Mouse (Mus musculus): ENCODE measurements around the gene Tnf. TPM values are rescaled to one million over a fixed set of nuclear protein-coding genes. Genes with fewer than 3 reads are reported as not detected.

Gene Tnf
- polyA plus RNA-seq, 1 experiment from 2014 or later: 0.95 TPM

- 82% methylated on average over 5 of the region's 5 CpGs for WGBS
- Histone ChIP-seq H3K9ac (replicated peaks; ENCODE audit: low read depth) (no peak overlapping the region), H3K36me3 (ENCODE audit: insufficient read depth, low read length) (no peaks in the 10 kb centered on the region), H3K27ac (ENCODE audit: low read length) (no peak overlapping the region), H3K27me3 (replicated peaks; ENCODE audit: insufficient read depth, low read length) (no peaks in the 10 kb centered on the region), H3K9me3 (ENCODE audit: low read length) (no peaks in the 10 kb centered on the region), H3K4me1 (ENCODE audit: insufficient read depth, low read depth, low read length) (no peaks in the 10 kb centered on the region), H3K4me2 (replicated peaks; ENCODE audit: low read depth, low read length) (no peak overlapping the region), H3K4me3 (ENCODE audit: low read depth, low read length) (no peak overlapping the region)
- TF ChIP-seq CTCF (IDR thresholded peaks at IDR 0.05): no peak
- TF ChIP-seq EP300 (IDR thresholded peaks at IDR 0.05): no peak
- no peak for DNase-seq (ENCODE audit: low spot score)
- no peak for ATAC-seq
Measured at GRCm38 (mm10) chr17:35180093-35180492, 21.7 kb downstream of the Tnf start.

DNA sequence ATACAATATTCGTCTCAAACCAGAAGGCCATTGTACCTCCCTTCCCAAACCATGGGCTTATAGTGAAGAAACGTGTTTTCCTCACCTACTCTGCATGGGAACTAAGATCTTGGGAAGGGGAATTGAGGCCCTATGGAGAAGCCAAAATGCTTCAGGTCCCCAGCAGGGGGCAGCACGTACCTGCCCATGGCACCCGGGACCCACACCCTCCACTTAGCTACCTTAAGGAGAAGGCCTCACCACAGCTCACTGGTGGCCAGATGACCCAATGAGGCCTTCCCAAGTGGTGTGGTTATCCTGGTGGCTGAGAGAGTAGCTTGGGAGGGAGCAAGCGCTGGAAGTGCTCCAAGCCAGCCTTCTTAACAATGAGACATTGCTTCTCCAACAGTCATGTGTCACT, 23.3 kb downstream of the Tnf start:
- H3K27ac ChIP-seq (ENCODE audit: low read length): no peak overlapping the region
- no peak overlapping the region for H3K4me3 ChIP-seq (ENCODE audit: low read depth, low read length)
- H3K36me3 ChIP-seq (ENCODE audit: insufficient read depth, low read length): no peaks in the 10 kb centered on the region
- WGBS: 8% methylated on average over 5 of the region's 5 CpGs
- no peak overlapping the region for H3K4me2 ChIP-seq (replicated peaks; ENCODE audit: low read depth, low read length)
- DNase-seq (ENCODE audit: low spot score): peak; percentile 91
- H3K27me3 ChIP-seq (replicated peaks; ENCODE audit: insufficient read depth, low read length): no peaks in the 10 kb centered on the region
- no peaks in the 10 kb centered on the region for H3K4me1 ChIP-seq (ENCODE audit: insufficient read depth, low read depth, low read length)
- no peak overlapping the region for H3K9ac ChIP-seq (replicated peaks; ENCODE audit: low read depth)
- peak; percentile 92 for ATAC-seq
- H3K9me3 ChIP-seq (ENCODE audit: low read length): no peaks in the 10 kb centered on the region
- TF ChIP-seq CTCF (IDR thresholded peaks at IDR 0.05) (peak; percentile 98), EP300 (IDR thresholded peaks at IDR 0.05) (no peak)

GRCm38 (mm10) chr17:35175968-35176367, 25.8 kb downstream of the Tnf start, which contains the start of gene Aif1:
Gene Aif1 (minus strand): TSS chr17:35176068.
- Histone ChIP-seq H3K36me3 (ENCODE audit: insufficient read depth, low read length) (no peaks in the 10 kb centered on the region), H3K9ac (replicated peaks; ENCODE audit: low read depth) (no peak within 1 kb of the TSS), H3K4me1 (ENCODE audit: insufficient read depth, low read depth, low read length) (no peaks in the 10 kb centered on the region), H3K9me3 (ENCODE audit: low read length) (no peaks in the 10 kb centered on the region), H3K4me3 (ENCODE audit: low read depth, low read length) (no peak within 1 kb of the TSS), H3K27me3 (replicated peaks; ENCODE audit: insufficient read depth, low read length) (no peaks in the 10 kb centered on the region), H3K4me2 (replicated peaks; ENCODE audit: low read depth, low read length) (no peak within 1 kb of the TSS), H3K27ac (ENCODE audit: low read length) (no peak within 1 kb of the TSS)
- DNase-seq (ENCODE audit: low spot score) (no peak), ATAC-seq (no peak)
- 55% methylated on average over 2 of the region's 2 CpGs for WGBS
- no peak for TF ChIP-seq EP300 (IDR thresholded peaks at IDR 0.05)
- TF ChIP-seq CTCF (IDR thresholded peaks at IDR 0.05): no peak

GRCm38 (mm10) chr17:35175382-35175781, 26.4 kb downstream of the Tnf start:
- ATAC-seq (no peak), DNase-seq (ENCODE audit: low spot score) (no peak)
- Histone ChIP-seq H3K4me3 (ENCODE audit: low read depth, low read length) (no peak overlapping the region), H3K27me3 (replicated peaks; ENCODE audit: insufficient read depth, low read length) (no peaks in the 10 kb centered on the region), H3K4me1 (ENCODE audit: insufficient read depth, low read depth, low read length) (no peaks in the 10 kb centered on the region), H3K27ac (ENCODE audit: low read length) (no peak overlapping the region), H3K36me3 (ENCODE audit: insufficient read depth, low read length) (no peaks in the 10 kb centered on the region), H3K9me3 (ENCODE audit: low read length) (no peaks in the 10 kb centered on the region), H3K9ac (replicated peaks; ENCODE audit: low read depth) (no peak overlapping the region), H3K4me2 (replicated peaks; ENCODE audit: low read depth, low read length) (no peak overlapping the region)
- no peak for TF ChIP-seq CTCF (IDR thresholded peaks at IDR 0.05)
- no peak for TF ChIP-seq EP300 (IDR thresholded peaks at IDR 0.05)
- WGBS: 73% methylated on average over 6 of the region's 6 CpGs

- no peak overlapping the region for H3K4me2 ChIP-seq (replicated peaks; ENCODE audit: low read depth, low read length)
- no peaks in the 10 kb centered on the region for H3K9me3 ChIP-seq (ENCODE audit: low read length)
- H3K36me3 ChIP-seq (ENCODE audit: insufficient read depth, low read length): no peaks in the 10 kb centered on the region
- no peak overlapping the region for H3K9ac ChIP-seq (replicated peaks; ENCODE audit: low read depth)
- ATAC-seq (no peak), DNase-seq (ENCODE audit: low spot score) (no peak)
- WGBS: 45% methylated on average over 8 of the region's 8 CpGs
- no peaks in the 10 kb centered on the region for H3K27me3 ChIP-seq (replicated peaks; ENCODE audit: insufficient read depth, low read length)
- TF ChIP-seq EP300 (IDR thresholded peaks at IDR 0.05): no peak
- TF ChIP-seq CTCF (IDR thresholded peaks at IDR 0.05): no peak
- H3K27ac ChIP-seq (ENCODE audit: low read length): no peak overlapping the region
- H3K4me3 ChIP-seq (ENCODE audit: low read depth, low read length): no peak overlapping the region
- H3K4me1 ChIP-seq (ENCODE audit: insufficient read depth, low read depth, low read length): no peaks in the 10 kb centered on the region
Measured at GRCm38 (mm10) chr17:35174201-35174977, 27.4 kb downstream of the Tnf start.

DNA sequence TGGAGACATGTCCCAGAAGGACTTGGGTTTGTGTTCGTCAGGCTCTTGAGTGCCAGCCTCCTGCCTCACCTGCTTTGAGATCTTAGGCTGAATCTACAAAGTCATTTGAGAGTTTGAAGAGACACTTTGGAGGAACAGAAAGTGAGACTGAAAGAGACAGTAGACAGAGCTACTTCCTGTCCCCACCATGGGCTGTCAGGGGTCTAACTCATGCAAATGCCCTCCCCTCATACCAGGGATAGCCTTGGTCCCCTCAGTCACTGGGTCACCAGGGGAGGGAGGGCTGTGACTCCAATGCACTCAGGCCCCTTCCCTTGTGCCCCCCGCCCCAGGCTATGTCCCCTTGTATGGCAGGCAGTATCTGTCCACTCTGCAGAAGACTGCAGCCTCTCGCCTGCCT, 28.5 kb downstream of the Tnf start:
- no peak overlapping the region for H3K27ac ChIP-seq (ENCODE audit: low read length)
- DNase-seq (ENCODE audit: low spot score): no peak
- no peaks in the 10 kb centered on the region for H3K4me1 ChIP-seq (ENCODE audit: insufficient read depth, low read depth, low read length)
- no peaks in the 10 kb centered on the region for H3K27me3 ChIP-seq (replicated peaks; ENCODE audit: insufficient read depth, low read length)
- no peaks in the 10 kb centered on the region for H3K36me3 ChIP-seq (ENCODE audit: insufficient read depth, low read length)
- H3K9ac ChIP-seq (replicated peaks; ENCODE audit: low read depth): no peak overlapping the region
- H3K4me3 ChIP-seq (ENCODE audit: low read depth, low read length): no peak overlapping the region
- WGBS: 49% methylated on average over 3 of the region's 3 CpGs
- no peak for ATAC-seq
- H3K4me2 ChIP-seq (replicated peaks; ENCODE audit: low read depth, low read length): no peak overlapping the region
- TF ChIP-seq EP300 (IDR thresholded peaks at IDR 0.05) (no peak), CTCF (IDR thresholded peaks at IDR 0.05) (no peak)
- no peaks in the 10 kb centered on the region for H3K9me3 ChIP-seq (ENCODE audit: low read length)

Data from lung, postnatal 0 days (tissue).